Comparison of ENCODE assay signal across 8 mouse cellular contexts in genomic region chr3:146520798-146521651, GRCm38 (mm10). TPM values are rescaled to one million over a fixed set of nuclear protein-coding genes. Genes with fewer than 3 reads are reported as not detected.
DNase-seq lines count a peak whose midpoint lies in the region; ATAC-seq and TF ChIP-seq lines count a peak whose summit lies in the region.

Gene Rpf1, minus strand, starts transcription at chr3:146521429.

- TF ChIP-seq CTCF in gastrocnemius, adult 2 months (IDR thresholded peaks at IDR 0.05), result no peak
- TF ChIP-seq CTCF in hindbrain, postnatal 0 days (IDR thresholded peaks at IDR 0.05; ENCODE audit: low read depth), result 0 out of 2 replicates have a peak, but pooled peaks have one; percentile 20
- no peak for TF ChIP-seq CTCF in left cerebral cortex, adult 2 months (IDR thresholded peaks at IDR 0.05)

- ATAC-seq in common myeloid progenitor, adult 5-6 weeks (replicated peaks; ENCODE audit: low read depth, poor library complexity, severe bottlenecking), result peak; percentile 96
- peak; percentile 97 for ATAC-seq in hindbrain, postnatal 0 days
- ATAC-seq in megakaryocyte, adult 5-6 weeks (ENCODE audit: poor library complexity, severe bottlenecking), result peak; percentile 96

- under 1% methylated on average over 65 of the region's 82 CpGs for WGBS in hindbrain, postnatal 0 days

- no peaks in the 10 kb centered on the region for H3K9me3 ChIP-seq in hindbrain, postnatal 0 days (ENCODE audit: low read length)

- peaks cover 13% of the 10 kb centered on the region; the same call in 1 of the 2 replicates for H3K36me3 ChIP-seq in hindbrain, postnatal 0 days (ENCODE audit: insufficient read depth, low read length)

- H3K27me3 ChIP-seq in hindbrain, postnatal 0 days (ENCODE audit: insufficient read depth, low read length), result no peaks in the 10 kb centered on the region

- peak within 1 kb of the TSS; percentile 79 for H3K9ac ChIP-seq in hindbrain, postnatal 0 days (replicated peaks; ENCODE audit: low read length)

- H3K4me1 ChIP-seq in hindbrain, postnatal 0 days (ENCODE audit: insufficient read depth, low read length), result no peaks in the 10 kb centered on the region

- DNase-seq in ZHBTc4 (ENCODE audit: low read depth, low spot score), result peak; percentile 95
- peak; percentile 93 for DNase-seq in gastrocnemius, adult 2 months
- DNase-seq in hindbrain, postnatal 0 days (ENCODE audit: low spot score), result peak; percentile 95
- DNase-seq in left cerebral cortex, adult 2 months (ENCODE audit: extremely low spot score in 1 of 2, low spot score in 2 of 2), result peak; percentile 87 to 89
- DNase-seq in right cerebral cortex, adult 2 months (ENCODE audit: low spot score in 2 of 2), result peak; percentile 95 to 97
- peak; percentile 91 for DNase-seq in urinary bladder, postnatal 14 days (ENCODE audit: low spot score)

- intact Hi-C loops in gastrocnemius, adult 2 months (cut with DNase I), result loop anchor here (2.0 to 5.0 kb wide), 2 partner anchors 20 to 119 kb away; partner anchors contain the start of gene Ssx2ip
- intact Hi-C loops in left cerebral cortex, adult 2 months (cut with DNase I), result loop anchor here (1.0 to 5.0 kb wide), 4 partner anchors 176 to 292 kb away; no protein-coding TSS in a partner anchor

- H3K4me2 ChIP-seq in hindbrain, postnatal 0 days (ENCODE audit: low read depth, low read length), result peak within 1 kb of the TSS; percentile 74

- peak within 1 kb of the TSS; percentile 99 for H3K27ac ChIP-seq in gastrocnemius, adult 2 months
- H3K27ac ChIP-seq in hindbrain, postnatal 0 days, result peak within 1 kb of the TSS; percentile 97
- H3K27ac ChIP-seq in left cerebral cortex, adult 2 months, result peak within 1 kb of the TSS; percentile 96

- H3K4me3 ChIP-seq in gastrocnemius, adult 2 months, result peak within 1 kb of the TSS; percentile 84
- H3K4me3 ChIP-seq in hindbrain, postnatal 0 days (ENCODE audit: low read length), result peak within 1 kb of the TSS; percentile 90
- H3K4me3 ChIP-seq in left cerebral cortex, adult 2 months, result peak within 1 kb of the TSS; percentile 98

RNA-seq across cellular contexts. Expression of gene Rpf1, which starts in this region (rescaled TPM):
- total RNA-seq in common myeloid progenitor, adult 5-6 weeks (2017), result 110 and 123 TPM in 2 replicates
- total RNA-seq in gastrocnemius, adult 2 months (2021), result 10 to 100 TPM; 12.3 to 12.8 TPM
- 20.5 and 21.0 TPM in 2 replicates for total RNA-seq in hindbrain, postnatal 0 days (2014; rRNA removed)
- polyA plus RNA-seq in hindbrain, postnatal 0 days (2015; fragmentation: Nextera tagmentation; extraction: Ambion mirVana), result 25.9 and 29.0 TPM in 2 replicates
- 10 to 100 TPM; 16.9 to 20.7 TPM for total RNA-seq in left cerebral cortex, adult 2 months (2021)
- 61.3 and 64.3 TPM in 2 replicates for total RNA-seq in megakaryocyte, adult 5-6 weeks (2015)
- 70.0 and 70.2 TPM in 2 replicates for total RNA-seq in megakaryocyte, adult 5-6 weeks (2017)

Comparison
In these comparisons a context has a peak if more than half of its experiments do, and no peak if none do; other contexts are left out.
1. Peak in every context shown above with its lines: DNase-seq, ATAC-seq, H3K4me3 ChIP-seq and H3K27ac ChIP-seq.